19 mouse cellular contexts compared by ENCODE assay signal in genomic region chr1:40883856-40884255, GRCm38 (mm10).
"Had no signal": no experiment of that assay in that cellular context is flagged by ENCODE, and none has a peak within 500 bp of the region (broad histone marks: within the 10 kb centered on the region; RNA-seq: fewer than 3 reads in every experiment).

No protein-coding gene starts in this region.

- H3K27me3 ChIP-seq: kidney, embryonic 15.5 days; liver, embryonic 13.5 days; midbrain, embryonic 13.5 days; neural tube, embryonic 13.5 days had no signal

- DNase-seq: kidney, adult 8-10 months; kidney, postnatal 10 days; kidney, postnatal 36 days; layer of hippocampus, postnatal 36 days; liver, embryonic 13.5 days; lung, adult 2 months; lung, postnatal 14 days; lung, postnatal 4 days; retina, postnatal 1 day; right cerebral cortex, postnatal 25 days; spleen, adult 18-20 months; thymus, adult 18-20 months; thymus, postnatal 36 days had no signal

- H3K4me3 ChIP-seq: kidney, embryonic 15.5 days; left cerebral cortex, adult 2 months; liver, embryonic 13.5 days; midbrain, embryonic 13.5 days; myocyte; neural tube, embryonic 13.5 days had no signal

- H3K9me3 ChIP-seq: kidney, embryonic 15.5 days; liver, embryonic 13.5 days; midbrain, embryonic 13.5 days; neural tube, embryonic 13.5 days had no signal

- H3K27ac ChIP-seq: kidney, embryonic 15.5 days; left cerebral cortex, adult 2 months; liver, embryonic 13.5 days; midbrain, embryonic 13.5 days; neural tube, embryonic 13.5 days had no signal

- H3K4me1 ChIP-seq: liver, embryonic 13.5 days had no signal

- H3K4me2 ChIP-seq: kidney, embryonic 15.5 days; liver, embryonic 13.5 days; midbrain, embryonic 13.5 days; neural tube, embryonic 13.5 days had no signal

- H3K9ac ChIP-seq: kidney, embryonic 15.5 days; liver, embryonic 13.5 days; midbrain, embryonic 13.5 days; neural tube, embryonic 13.5 days had no signal

- H3K36me3 ChIP-seq: kidney, embryonic 15.5 days; liver, embryonic 13.5 days; midbrain, embryonic 13.5 days; neural tube, embryonic 13.5 days had no signal

- ATAC-seq: midbrain, embryonic 13.5 days; midbrain, embryonic 16.5 days had no signal
